Mouse (Mus musculus): ENCODE data around the gene Olfr827. TPM values are rescaled to one million over a fixed set of nuclear protein-coding genes. Genes with fewer than 3 reads are reported as not detected.
A peak's percentile ranks its signal among the peaks of the same experiment; 100 is the strongest.

Olfr827 gene
- polyA plus RNA-seq (2016; fragmentation: Nextera tagmentation; extraction: Ambion mirVana): not detected in 2 replicates

DNA sequence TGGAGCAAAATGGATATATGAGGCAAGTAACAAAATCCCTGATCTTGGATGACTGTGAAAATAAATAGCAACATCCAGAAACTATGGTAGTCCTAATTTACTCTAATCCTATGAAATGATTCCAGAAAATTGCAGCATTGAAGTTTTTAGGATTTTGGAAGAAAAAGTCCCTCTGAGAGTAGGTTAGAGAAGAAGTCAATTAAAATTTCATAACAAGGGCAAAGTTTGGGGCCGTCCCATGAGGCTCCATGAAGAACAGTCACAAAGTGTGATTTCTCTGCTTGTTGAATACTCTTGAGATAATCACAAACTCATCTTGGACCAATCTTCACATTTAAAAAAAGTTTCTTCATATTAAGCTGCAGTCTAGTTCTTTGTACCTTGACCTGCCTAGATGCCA, at the start of gene Olfr827:
Gene Olfr827, minus strand, starts transcription at position 101 of the 400 bp plus-strand sequence.
- Histone ChIP-seq H3K4me3 (no peak within 1 kb of the TSS), H3K27ac (replicated peaks) (no peak within 1 kb of the TSS), H3K36me3 (no peaks in the 10 kb centered on the region), H3K4me2 (replicated peaks) (no peak within 1 kb of the TSS), H3K27me3 (no peaks in the 10 kb centered on the region), H3K9ac (replicated peaks) (no peak within 1 kb of the TSS), H3K9me3 (no peaks in the 10 kb centered on the region), H3K4me1 (no peaks in the 10 kb centered on the region)
- ATAC-seq (ENCODE audit: low FRiP score, low read depth): no peak
- WGBS: 88% methylated on average over 1 of the region's 1 CpGs

DNA sequence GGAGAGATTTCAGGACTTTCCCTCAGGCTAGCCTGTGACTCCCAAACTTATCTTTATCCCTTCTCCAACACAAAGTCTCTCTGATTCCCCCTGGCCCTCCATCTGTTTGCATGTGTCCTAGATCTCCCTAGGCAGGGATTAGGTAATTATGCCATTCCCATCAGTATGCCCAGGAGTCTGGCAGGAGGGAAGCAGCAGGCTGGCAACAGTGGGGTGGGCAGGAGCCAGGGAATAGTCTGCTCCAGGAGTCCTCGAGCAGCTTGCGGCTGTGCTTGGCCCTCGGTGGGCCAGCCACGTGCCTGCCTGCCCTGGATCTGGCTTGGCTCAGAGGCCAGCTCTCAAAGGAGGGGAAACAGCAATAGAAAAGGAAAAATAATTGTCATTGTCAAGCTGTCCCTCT, 49.0 kb upstream of the Olfr827 start:
- 33% methylated on average over 4 of the region's 4 CpGs for WGBS
- no peaks in the 10 kb centered on the region for H3K36me3 ChIP-seq
- H3K4me1 ChIP-seq: 0 out of 2 replicates have a peak, but pooled peaks cover 4% of the 10 kb centered on the region
- no peak overlapping the region for H3K27ac ChIP-seq (replicated peaks)
- ATAC-seq (ENCODE audit: low FRiP score, low read depth): peak; percentile 79
- no peaks in the 10 kb centered on the region for H3K9me3 ChIP-seq
- H3K9ac ChIP-seq (replicated peaks): no peak overlapping the region
- H3K4me2 ChIP-seq (replicated peaks): no peak overlapping the region
- H3K4me3 ChIP-seq: no peak overlapping the region
- H3K27me3 ChIP-seq: no peaks in the 10 kb centered on the region

- H3K9me3 ChIP-seq: no peaks in the 10 kb centered on the region
- H3K36me3 ChIP-seq: no peaks in the 10 kb centered on the region
- H3K27me3 ChIP-seq: no peaks in the 10 kb centered on the region
- H3K4me1 ChIP-seq: 0 out of 2 replicates have a peak, but pooled peaks cover 4% of the 10 kb centered on the region
- H3K4me2 ChIP-seq (replicated peaks): no peak overlapping the region
- no peak overlapping the region for H3K27ac ChIP-seq (replicated peaks)
- H3K4me3 ChIP-seq: no peak overlapping the region
- ATAC-seq (ENCODE audit: low FRiP score, low read depth): peak; percentile 60; the same call in 1 of the 2 replicates
- WGBS: 78% methylated on average over 1 of the region's 1 CpGs
- no peak overlapping the region for H3K9ac ChIP-seq (replicated peaks)
Measured at GRCm38 (mm10) chr10:130259483-130259882, 45.3 kb upstream of the Olfr827 start.

DNA sequence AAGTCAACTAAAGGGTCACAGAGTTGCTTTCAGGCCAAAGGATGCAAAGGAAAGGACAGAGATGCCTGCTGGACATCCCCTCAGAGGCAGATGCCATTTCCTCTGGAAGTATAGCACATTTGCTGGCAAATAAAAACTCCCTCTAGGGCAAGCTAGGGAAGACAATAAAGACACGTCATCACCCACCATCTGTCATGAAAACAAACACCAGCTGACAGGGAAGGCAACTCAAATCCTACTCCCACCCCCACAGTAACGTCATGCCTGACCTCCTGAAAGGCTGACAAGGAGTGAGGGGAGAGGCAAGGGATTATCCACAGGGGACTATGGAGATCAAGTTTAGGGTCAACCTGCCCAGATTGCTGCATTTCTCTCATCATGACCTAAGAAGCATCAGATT, 30.1 kb upstream of the Olfr827 start:
- 6% methylated on average over 2 of the region's 2 CpGs for WGBS
- no peak overlapping the region for H3K9ac ChIP-seq (replicated peaks)
- H3K4me2 ChIP-seq (replicated peaks): no peak overlapping the region
- no peaks in the 10 kb centered on the region for H3K9me3 ChIP-seq
- H3K36me3 ChIP-seq: no peaks in the 10 kb centered on the region
- no peak overlapping the region for H3K4me3 ChIP-seq
- H3K27ac ChIP-seq (replicated peaks): no peak overlapping the region
- ATAC-seq (ENCODE audit: low FRiP score, low read depth): peak; percentile 90
- peaks cover 5% of the 10 kb centered on the region; the same call in 1 of the 2 replicates for H3K4me1 ChIP-seq
- no peaks in the 10 kb centered on the region for H3K27me3 ChIP-seq

- peaks cover 6% of the 10 kb centered on the region for H3K4me1 ChIP-seq
- no peak for ATAC-seq (ENCODE audit: low FRiP score, low read depth)
- 21% methylated on average over 2 of the region's 2 CpGs for WGBS
- no peaks in the 10 kb centered on the region for H3K9me3 ChIP-seq
- no peaks in the 10 kb centered on the region for H3K27me3 ChIP-seq
- no peak overlapping the region for H3K9ac ChIP-seq (replicated peaks)
- no peaks in the 10 kb centered on the region for H3K36me3 ChIP-seq
- no peak overlapping the region for H3K4me3 ChIP-seq
- no peak overlapping the region for H3K27ac ChIP-seq (replicated peaks)
- H3K4me2 ChIP-seq (replicated peaks): no peak overlapping the region
Measured at GRCm38 (mm10) chr10:130238318-130239209, 24.4 kb upstream of the Olfr827 start.

GRCm38 (mm10) chr10:130234576-130234975, 20.4 kb upstream of the Olfr827 start:
- 33% methylated on average over 1 of the region's 1 CpGs for WGBS
- ATAC-seq (ENCODE audit: low FRiP score, low read depth): peak; percentile 78; the same call in 1 of the 2 replicates
- no peak overlapping the region; the same call in 1 of the 2 replicates for H3K27ac ChIP-seq (replicated peaks)

GRCm38 (mm10) chr10:130232117-130232516, 17.9 kb upstream of the Olfr827 start:
- no peaks in the 10 kb centered on the region for H3K9me3 ChIP-seq
- WGBS: 63% methylated on average over 1 of the region's 1 CpGs
- H3K27ac ChIP-seq (replicated peaks): no peak overlapping the region
- H3K36me3 ChIP-seq: no peaks in the 10 kb centered on the region
- no peak overlapping the region for H3K9ac ChIP-seq (replicated peaks)
- H3K4me1 ChIP-seq: peaks cover 6% of the 10 kb centered on the region
- H3K27me3 ChIP-seq: no peaks in the 10 kb centered on the region
- no peak overlapping the region for H3K4me2 ChIP-seq (replicated peaks)
- no peak for ATAC-seq (ENCODE audit: low FRiP score, low read depth)
- no peak overlapping the region for H3K4me3 ChIP-seq

More at GRCm38 (mm10) chr10:130234576-130234975, 20.4 kb upstream of the Olfr827 start:
- Histone ChIP-seq H3K9me3 (no peaks in the 10 kb centered on the region), H3K4me2 (replicated peaks) (no peak overlapping the region), H3K4me3 (no peak overlapping the region), H3K4me1 (peaks cover 6% of the 10 kb centered on the region), H3K27me3 (no peaks in the 10 kb centered on the region), H3K9ac (replicated peaks) (no peak overlapping the region), H3K36me3 (no peaks in the 10 kb centered on the region)

DNA sequence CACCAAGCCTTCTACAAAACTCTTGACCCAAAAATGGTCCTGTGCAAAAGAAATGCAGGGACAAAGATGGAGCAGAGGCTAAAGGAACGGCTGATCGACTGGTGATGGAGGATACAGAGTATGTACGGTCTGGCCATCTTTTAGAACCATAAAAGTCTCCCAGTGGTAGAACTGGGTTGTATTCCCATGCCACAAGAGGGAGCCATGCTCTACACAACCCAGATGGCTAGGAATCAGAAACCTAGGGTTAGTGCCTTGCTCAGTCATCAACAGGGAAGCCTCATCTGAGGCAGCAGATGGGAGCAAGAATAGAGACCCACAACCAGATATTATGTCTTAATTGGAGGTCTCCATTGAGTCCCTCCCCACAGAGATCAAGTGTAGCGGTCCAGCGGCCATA, 15.4 kb upstream of the Olfr827 start:
- Histone ChIP-seq H3K27ac (replicated peaks) (no peak overlapping the region), H3K4me1 (peaks cover 3% of the 10 kb centered on the region), H3K4me2 (replicated peaks) (no peak overlapping the region), H3K27me3 (no peaks in the 10 kb centered on the region), H3K9ac (replicated peaks) (no peak overlapping the region), H3K9me3 (no peaks in the 10 kb centered on the region), H3K36me3 (no peaks in the 10 kb centered on the region), H3K4me3 (no peak overlapping the region)
- ATAC-seq (ENCODE audit: low FRiP score, low read depth): no peak
- WGBS: 89% methylated on average over 5 of the region's 5 CpGs

DNA sequence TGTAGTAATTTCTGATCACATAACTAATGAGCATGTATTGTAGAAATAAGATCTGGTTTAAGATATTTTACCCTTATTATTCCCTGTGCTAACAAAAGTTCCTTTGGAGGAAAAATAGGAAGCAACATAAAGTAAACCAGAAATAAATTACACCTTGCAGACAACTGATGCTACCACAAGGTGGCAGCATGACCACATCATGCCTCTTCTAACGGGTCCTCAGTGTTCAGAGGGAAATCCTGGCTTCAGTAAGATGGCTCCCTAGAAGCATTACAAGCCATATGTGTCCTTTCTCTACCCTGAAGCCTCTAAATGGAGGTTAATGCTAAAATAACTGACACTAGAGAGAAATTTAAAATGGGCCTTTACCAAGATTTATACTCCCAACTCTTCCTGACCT, 14.0 kb upstream of the Olfr827 start:
- H3K27me3 ChIP-seq: no peaks in the 10 kb centered on the region
- no peaks in the 10 kb centered on the region for H3K9me3 ChIP-seq
- H3K4me1 ChIP-seq: no peaks in the 10 kb centered on the region
- no peaks in the 10 kb centered on the region for H3K36me3 ChIP-seq
- no peak overlapping the region for H3K9ac ChIP-seq (replicated peaks)
- 3% methylated on average over 1 of the region's 1 CpGs for WGBS
- H3K4me3 ChIP-seq: no peak overlapping the region
- H3K27ac ChIP-seq (replicated peaks): no peak overlapping the region
- H3K4me2 ChIP-seq (replicated peaks): no peak overlapping the region
- ATAC-seq (ENCODE audit: low FRiP score, low read depth): peak; percentile 93

GRCm38 (mm10) chr10:130225034-130225433, 10.8 kb upstream of the Olfr827 start:
- H3K36me3 ChIP-seq: no peaks in the 10 kb centered on the region
- H3K4me2 ChIP-seq (replicated peaks): no peak overlapping the region
- no peak for ATAC-seq (ENCODE audit: low FRiP score, low read depth)
- H3K27ac ChIP-seq (replicated peaks): no peak overlapping the region
- no peak overlapping the region for H3K4me3 ChIP-seq
- H3K27me3 ChIP-seq: no peaks in the 10 kb centered on the region
- H3K9me3 ChIP-seq: no peaks in the 10 kb centered on the region
- H3K4me1 ChIP-seq: no peaks in the 10 kb centered on the region
- no peak overlapping the region for H3K9ac ChIP-seq (replicated peaks)
- 84% methylated on average over 3 of the region's 3 CpGs for WGBS

DNA sequence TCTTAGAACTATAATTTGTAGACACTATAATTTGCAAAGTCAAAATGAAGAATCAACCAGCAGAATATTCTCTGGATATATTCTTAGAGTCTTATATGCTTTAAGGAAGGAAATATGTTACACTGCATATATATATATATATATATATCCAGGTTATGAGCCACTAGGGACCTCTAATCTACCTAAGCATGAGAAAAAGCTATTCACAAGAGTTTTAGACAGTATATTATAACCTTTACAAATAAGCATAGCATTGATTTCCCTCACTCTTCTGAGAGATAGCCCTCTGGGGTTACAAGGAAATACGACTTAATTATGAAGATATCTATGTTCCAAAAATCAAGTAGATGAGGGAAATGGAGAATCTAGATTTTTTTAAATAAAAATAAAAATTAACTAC, 30.1 kb downstream of the Olfr827 start, which contains the start of gene Olfr826:
Gene Olfr826, minus strand, starts transcription at position 101 of the 400 bp plus-strand sequence.
- no peak for ATAC-seq (ENCODE audit: low FRiP score, low read depth)
- Histone ChIP-seq H3K27ac (replicated peaks) (no peak within 1 kb of the TSS), H3K4me1 (no peaks in the 10 kb centered on the region), H3K36me3 (no peaks in the 10 kb centered on the region), H3K27me3 (no peaks in the 10 kb centered on the region), H3K4me3 (no peak within 1 kb of the TSS), H3K9ac (replicated peaks) (no peak within 1 kb of the TSS), H3K9me3 (no peaks in the 10 kb centered on the region), H3K4me2 (replicated peaks) (no peak within 1 kb of the TSS)
- 91% methylated on average over 1 of the region's 1 CpGs for WGBS

- no peak within 1 kb of the TSS for H3K4me3 ChIP-seq
- no peak within 1 kb of the TSS for H3K9ac ChIP-seq (replicated peaks)
- H3K4me1 ChIP-seq: no peaks in the 10 kb centered on the region
- H3K9me3 ChIP-seq: no peaks in the 10 kb centered on the region
- H3K27me3 ChIP-seq: no peaks in the 10 kb centered on the region
- no peaks in the 10 kb centered on the region for H3K36me3 ChIP-seq
- no peak within 1 kb of the TSS for H3K27ac ChIP-seq (replicated peaks)
- ATAC-seq (ENCODE audit: low FRiP score, low read depth): no peak
- H3K4me2 ChIP-seq (replicated peaks): no peak within 1 kb of the TSS
Measured at GRCm38 (mm10) chr10:130166666-130167065, 47.5 kb downstream of the Olfr827 start, which contains the start of gene Olfr825. TSS of gene Olfr825 (minus strand) at chr10:130166766.
